Comparison of ENCODE assay signal across 27 mouse cellular contexts in the genomic region with DNA sequence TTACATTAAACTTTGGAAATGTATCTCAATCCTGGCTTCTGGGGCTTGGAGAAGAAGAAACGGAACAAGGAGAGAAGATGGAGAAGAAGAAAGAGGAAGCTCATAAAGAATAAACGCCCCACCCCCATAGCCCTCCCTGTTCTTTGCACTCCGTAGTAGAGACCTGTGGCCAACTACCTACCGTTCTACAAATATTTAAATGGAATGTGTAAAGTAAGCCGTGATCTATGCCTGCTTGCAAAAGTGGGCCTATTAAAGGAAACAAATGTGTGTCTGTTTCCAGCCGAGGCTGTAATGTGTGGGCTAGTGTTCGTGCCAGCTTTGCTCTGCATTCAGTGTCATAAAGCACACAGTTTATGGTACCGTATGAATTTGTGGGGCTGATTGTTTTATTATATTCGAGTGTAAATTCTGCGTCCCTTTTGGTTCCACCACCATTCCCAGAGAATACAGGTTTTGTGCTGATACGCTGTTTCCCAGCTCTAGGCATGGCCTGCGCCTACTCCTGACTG.
DNase-seq lines count a peak whose midpoint lies in the region; ATAC-seq and TF ChIP-seq lines count a peak whose summit lies in the region.
"Had no signal": no experiment of that assay in that cellular context is flagged by ENCODE, and none has a peak within 500 bp of the region (broad histone marks: within the 10 kb centered on the region; RNA-seq: fewer than 3 reads in every experiment).

No protein-coding gene starts in this region.

- H3K27me3 ChIP-seq in embryonic facial prominence, embryonic 13.5 days: no peaks in the 10 kb centered on the region
- H3K27me3 ChIP-seq in embryonic facial prominence, embryonic 10.5 days (replicated peaks; ENCODE audit: low read depth, poor library complexity, severe bottlenecking): no peaks in the 10 kb centered on the region; the same call in 1 of the 2 replicates
- peaks cover 7% of the 10 kb centered on the region; the same call in 1 of the 2 replicates for H3K27me3 ChIP-seq in lung, embryonic 14.5 days (ENCODE audit: insufficient read depth, low read length)
- no peaks in the 10 kb centered on the region for H3K27me3 ChIP-seq in limb, embryonic 12.5 days
- no peaks in the 10 kb centered on the region for H3K27me3 ChIP-seq in thymus, adult 2 months (ENCODE audit: control insufficient read depth, insufficient read depth, low read length)
- H3K27me3 ChIP-seq: heart, embryonic 13.5 days had no signal

- WGBS in embryonic facial prominence, embryonic 13.5 days: 66% methylated on average over 12 of the region's 12 CpGs
- WGBS in embryonic facial prominence, embryonic 10.5 days: 85% methylated on average over 12 of the region's 12 CpGs
- WGBS in lung, embryonic 14.5 days: 36% methylated on average over 12 of the region's 12 CpGs
- WGBS in limb, embryonic 12.5 days: 42% methylated on average over 12 of the region's 12 CpGs
- 62% methylated on average over 12 of the region's 12 CpGs for WGBS in thymus, adult 2 months

- H3K9ac ChIP-seq in embryonic facial prominence, embryonic 13.5 days: no peak overlapping the region
- H3K9ac ChIP-seq in lung, embryonic 14.5 days: no peak overlapping the region
- no peak overlapping the region for H3K9ac ChIP-seq in limb, embryonic 12.5 days (replicated peaks)
- H3K9ac ChIP-seq: embryonic facial prominence, embryonic 15.5 days; heart, embryonic 13.5 days had no signal

- no peak for DNase-seq in embryonic facial prominence, embryonic 10.5 days (ENCODE audit: low spot score)
- DNase-seq in lung, embryonic 14.5 days: peak; percentile 33
- DNase-seq in lung, postnatal 25 days (ENCODE audit: low spot score): no peak
- peak; percentile 40 for DNase-seq in forelimb bud, embryonic 11.5 days (ENCODE audit: low read depth, low spot score)
- DNase-seq in kidney, postnatal 14 days: no peak
- DNase-seq in thymus, adult 2 months: no peak
- DNase-seq: adrenal gland, postnatal 10 days; cerebellum, adult 18-20 months; cerebellum, postnatal 14 days; gastrocnemius, postnatal 14 days; heart, adult 18-20 months; heart, postnatal 4 days; kidney, adult 8-10 months; kidney, postnatal 25 days; lung, adult 18-20 months; retina, postnatal 1 day; right cerebral cortex, postnatal 25 days; spleen, adult 18-20 months; thymus, postnatal 25 days had no signal

- H3K36me3 ChIP-seq in embryonic facial prominence, embryonic 13.5 days: no peaks in the 10 kb centered on the region
- no peaks in the 10 kb centered on the region for H3K36me3 ChIP-seq in embryonic facial prominence, embryonic 10.5 days (replicated peaks)
- no peaks in the 10 kb centered on the region for H3K36me3 ChIP-seq in lung, embryonic 14.5 days (ENCODE audit: insufficient read depth)
- H3K36me3 ChIP-seq in limb, embryonic 12.5 days: no peaks in the 10 kb centered on the region
- no peaks in the 10 kb centered on the region for H3K36me3 ChIP-seq in thymus, adult 2 months (ENCODE audit: control insufficient read depth, insufficient read depth, low read length)
- H3K36me3 ChIP-seq: embryonic facial prominence, embryonic 15.5 days; heart, embryonic 13.5 days; midbrain, embryonic 10.5 days had no signal

- 0 out of 2 replicates have a peak, but pooled peaks have one; percentile 43 for ATAC-seq in embryonic facial prominence, embryonic 13.5 days (ENCODE audit: insufficient number of reproducible peaks, insufficient read depth, low FRiP score, low TSS enrichment, low read depth)
- ATAC-seq in lung, embryonic 14.5 days (ENCODE audit: insufficient read depth): 0 out of 2 replicates have a peak, but pooled peaks have one; percentile 35
- peak; percentile 82 for ATAC-seq in limb, embryonic 12.5 days (ENCODE audit: insufficient number of reproducible peaks, insufficient read depth, low FRiP score, low TSS enrichment, low read depth)
- ATAC-seq: activated CD4-positive, CD25-positive, alpha-beta regulatory T cell, adult 4 months; forebrain, embryonic 14.5 days had no signal

- no peaks in the 10 kb centered on the region for H3K9me3 ChIP-seq in embryonic facial prominence, embryonic 13.5 days
- no peaks in the 10 kb centered on the region for H3K9me3 ChIP-seq in embryonic facial prominence, embryonic 10.5 days
- no peaks in the 10 kb centered on the region for H3K9me3 ChIP-seq in lung, embryonic 14.5 days (ENCODE audit: low read depth, low read length)
- H3K9me3 ChIP-seq in limb, embryonic 12.5 days: no peaks in the 10 kb centered on the region
- H3K9me3 ChIP-seq: embryonic facial prominence, embryonic 15.5 days; heart, embryonic 13.5 days; midbrain, embryonic 10.5 days had no signal

- H3K4me3 ChIP-seq in embryonic facial prominence, embryonic 13.5 days: no peak overlapping the region
- H3K4me3 ChIP-seq in embryonic facial prominence, embryonic 10.5 days: no peak overlapping the region
- no peak overlapping the region for H3K4me3 ChIP-seq in lung, embryonic 14.5 days (ENCODE audit: low read depth, low read length)
- H3K4me3 ChIP-seq in limb, embryonic 12.5 days (replicated peaks): no peak overlapping the region
- no peak overlapping the region for H3K4me3 ChIP-seq in thymus, adult 2 months (ENCODE audit: control insufficient read depth, insufficient read depth, low read length)
- H3K4me3 ChIP-seq: embryonic facial prominence, embryonic 15.5 days; heart, embryonic 13.5 days; midbrain, embryonic 10.5 days had no signal

- H3K4me1 ChIP-seq in embryonic facial prominence, embryonic 13.5 days: 0 out of 2 replicates have a peak, but pooled peaks cover 13% of the 10 kb centered on the region
- peaks cover 7% of the 10 kb centered on the region; the same call in 1 of the 2 replicates for H3K4me1 ChIP-seq in embryonic facial prominence, embryonic 10.5 days
- no peaks in the 10 kb centered on the region for H3K4me1 ChIP-seq in lung, embryonic 14.5 days (ENCODE audit: insufficient read depth)
- peaks cover 43% of the 10 kb centered on the region for H3K4me1 ChIP-seq in limb, embryonic 12.5 days (replicated peaks)
- H3K4me1 ChIP-seq in thymus, adult 2 months (replicated peaks; ENCODE audit: control insufficient read depth, insufficient read depth, low read length): no peaks in the 10 kb centered on the region

- TF ChIP-seq POLR2A in thymus, adult 2 months (IDR thresholded peaks at IDR 0.05; ENCODE audit: control insufficient read depth, extremely low read depth, insufficient read depth, low read length, poor library complexity): no peak

- no peak for TF ChIP-seq CTCF in lung, embryonic 14.5 days (IDR thresholded peaks at IDR 0.05; ENCODE audit: low read depth)
- TF ChIP-seq CTCF in thymus, adult 2 months (IDR thresholded peaks at IDR 0.05; ENCODE audit: borderline replicate concordance, control insufficient read depth, extremely low read depth, insufficient read depth, low read length, poor library complexity): no peak

- H3K4me2 ChIP-seq in embryonic facial prominence, embryonic 13.5 days: no peak overlapping the region
- H3K4me2 ChIP-seq in lung, embryonic 14.5 days: no peak overlapping the region
- no peak overlapping the region for H3K4me2 ChIP-seq in limb, embryonic 12.5 days
- H3K4me2 ChIP-seq: embryonic facial prominence, embryonic 15.5 days; heart, embryonic 13.5 days; liver, embryonic 11.5 days had no signal

- no peak overlapping the region for H3K27ac ChIP-seq in embryonic facial prominence, embryonic 13.5 days
- no peak overlapping the region for H3K27ac ChIP-seq in embryonic facial prominence, embryonic 10.5 days (replicated peaks)
- H3K27ac ChIP-seq in lung, embryonic 14.5 days (ENCODE audit: low read depth): no peak overlapping the region
- peak overlapping the region; percentile 66 for H3K27ac ChIP-seq in limb, embryonic 12.5 days
- H3K27ac ChIP-seq in thymus, adult 2 months (ENCODE audit: control insufficient read depth, insufficient read depth, low read length): no peak overlapping the region
- H3K27ac ChIP-seq: embryonic facial prominence, embryonic 15.5 days; heart, embryonic 13.5 days; midbrain, embryonic 10.5 days had no signal

Comparison
In these comparisons a context has a peak if more than half of its experiments do, and no peak if none do; other contexts are left out.
1. DNase-seq: peak in lung, embryonic 14.5 days (single experiment) and forelimb bud, embryonic 11.5 days (single experiment); none in embryonic facial prominence, embryonic 10.5 days (single experiment), lung, postnatal 25 days (single experiment), kidney, postnatal 14 days (single experiment) and thymus, adult 2 months (single experiment).
2. Peak in every context shown above with its lines, with median percentiles within 50 percentile points of each other: ATAC-seq.